Mouse (Mus musculus) midbrain, embryonic 12.5 days (tissue): ENCODE measurements around the gene Vav1. TPM values are rescaled to one million over a fixed set of nuclear protein-coding genes. Genes with fewer than 3 reads are reported as not detected.
A peak's percentile ranks its signal among the peaks of the same experiment; 100 is the strongest.

Experiments used
- ATAC-seq: fragments of 200-750 bp; cut with Nextera tagmentation; 2 replicates; pipeline ENCODE4 v1.8.0; 2017; ENCODE audit warnings: low read depth, moderate TSS enrichment, moderate library complexity; ENCODE audit not compliant: low FRiP score
- H3K27ac ChIP-seq: fragments of 300-500 bp; sonication (generic); replicated peaks from 2 replicates; pipeline ENCODE4 v1.5.1; 2016; ENCODE audit warnings: mild to moderate bottlenecking
- H3K27me3 ChIP-seq: fragments of 300-500 bp; sonication (generic); 2 replicates; pipeline ENCODE4 v1.6.1; 2016; ENCODE audit warnings: mild to moderate bottlenecking
- H3K36me3 ChIP-seq: fragments of 300-500 bp; sonication (generic); 2 replicates; pipeline ENCODE4 v1.6.1; 2016
- H3K4me1 ChIP-seq: fragments of 300-500 bp; sonication (generic); 2 replicates; pipeline ENCODE4 v1.6.1; 2016
- H3K4me2 ChIP-seq: fragments of 300-500 bp; sonication (generic); replicated peaks from 2 replicates; pipeline ENCODE4 v1.6.1; 2016; ENCODE audit warnings: mild to moderate bottlenecking, moderate library complexity
- H3K4me3 ChIP-seq: fragments of 300-500 bp; sonication (generic); 2 replicates; pipeline ENCODE4 v1.5.1; 2016; ENCODE audit warnings: mild to moderate bottlenecking
- H3K9ac ChIP-seq: fragments of 300-500 bp; sonication (generic); replicated peaks from 2 replicates; pipeline ENCODE4 v1.6.1; 2016; ENCODE audit warnings: mild to moderate bottlenecking, moderate library complexity
- H3K9me3 ChIP-seq: fragments of 300-500 bp; sonication (generic); 2 replicates; pipeline ENCODE4 v1.6.1; 2016; ENCODE audit warnings: mild to moderate bottlenecking
- WGBS: fragments of 180-500 bp; shearing (Covaris S2); methylation state at CpG from one replicate; pipeline ENCODE4 v1.1.7; 2016; 5-methylcytosine and 5-hydroxymethylcytosine counted together
- polyA plus RNA-seq: library from polyadenylated mRNA; unstranded; fragments of >200 nt; fragmentation: Nextera tagmentation; extraction: Ambion mirVana; gene quantifications from 2 replicates; pipeline ENCODE4 v1.2.1, GENCODE M21; 2016

Gene Vav1
- 2.0 and 2.1 TPM in 2 replicates for polyA plus RNA-seq

DNA sequence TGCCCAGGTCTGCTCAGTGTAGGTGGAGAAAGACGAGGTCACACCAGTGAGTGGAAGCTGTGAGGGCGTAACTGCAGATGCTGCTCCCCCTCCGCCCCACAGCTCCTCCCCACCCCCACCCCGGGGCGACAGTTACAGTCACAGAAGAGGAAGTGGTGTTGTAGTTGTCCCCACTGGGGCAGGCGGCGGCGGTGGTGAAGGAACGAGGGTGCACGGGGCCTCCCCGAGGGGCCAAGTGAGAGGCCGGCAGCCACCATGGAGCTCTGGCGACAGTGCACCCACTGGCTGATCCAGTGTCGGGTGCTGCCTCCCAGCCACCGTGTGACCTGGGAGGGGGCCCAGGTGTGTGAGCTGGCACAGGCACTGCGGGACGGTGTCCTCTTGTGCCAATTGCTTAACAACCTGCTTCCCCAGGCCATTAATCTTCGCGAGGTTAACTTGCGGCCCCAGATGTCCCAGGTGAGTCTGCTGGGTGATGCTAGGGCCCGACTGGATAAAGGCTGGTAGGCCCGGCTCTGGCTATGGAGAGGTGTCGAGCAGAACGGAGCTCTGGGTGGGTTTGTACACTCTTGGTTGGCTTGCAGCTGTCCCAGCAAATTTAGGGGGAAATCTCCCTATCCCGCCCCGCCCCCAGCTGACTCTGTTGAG, at the start of gene Vav1:
Gene Vav1 (plus strand): TSS at position 158 of the 648 bp plus-strand sequence.
- no peak within 1 kb of the TSS for H3K27ac ChIP-seq
- H3K4me2 ChIP-seq, result no peak within 1 kb of the TSS
- no peaks in the 10 kb centered on the region for H3K36me3 ChIP-seq
- no peak within 1 kb of the TSS for H3K9ac ChIP-seq
- no peak for ATAC-seq
- 74% methylated on average over 25 of the region's 26 CpGs for WGBS
- no peaks in the 10 kb centered on the region for H3K9me3 ChIP-seq
- H3K4me3 ChIP-seq, result no peak within 1 kb of the TSS
- H3K4me1 ChIP-seq, result peaks cover 19% of the 10 kb centered on the region
- peaks cover 33% of the 10 kb centered on the region for H3K27me3 ChIP-seq

DNA sequence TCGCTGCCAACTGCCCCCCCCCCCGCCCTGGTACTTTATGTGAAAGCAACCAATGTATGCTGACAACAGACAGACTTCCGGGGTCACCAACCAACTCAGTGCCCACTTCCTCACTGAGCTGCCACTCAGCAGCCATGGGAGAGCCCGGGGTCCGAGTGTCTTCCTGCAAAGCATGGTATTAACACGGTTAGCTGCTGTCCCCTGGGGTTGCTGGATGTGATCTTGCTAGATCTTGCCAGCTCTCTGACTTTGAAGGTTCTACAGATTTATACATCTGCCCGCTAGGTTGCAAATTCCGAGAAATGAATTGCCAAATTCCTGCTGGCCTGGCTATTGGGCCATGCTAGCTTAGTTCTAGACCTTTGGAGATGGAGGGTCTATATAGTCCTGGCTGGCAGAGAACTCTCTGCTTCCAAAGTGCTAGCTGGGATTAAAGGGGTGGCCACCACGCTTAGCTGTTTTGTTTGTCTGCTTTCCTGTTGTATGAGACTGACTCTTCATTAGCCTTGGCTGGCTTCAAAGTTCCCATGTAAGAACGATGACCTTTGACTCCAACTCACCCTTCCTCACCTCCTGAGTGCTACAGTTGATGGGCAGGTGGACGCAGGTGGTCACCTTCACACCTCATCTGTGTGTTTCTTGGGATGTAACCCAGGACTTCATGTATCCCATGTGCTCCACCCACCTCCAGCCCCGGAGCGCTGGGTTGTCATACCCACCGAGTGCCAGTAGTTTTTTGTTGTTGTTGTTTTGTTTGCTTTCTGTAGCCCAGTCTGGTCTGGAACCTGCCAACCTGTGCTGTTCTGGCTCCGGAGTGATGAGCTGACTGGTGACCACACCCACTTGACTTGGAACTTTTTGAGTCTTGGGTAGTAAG, 48.8 kb upstream of the Vav1 start:
- 83% methylated on average over 15 of the region's 15 CpGs for WGBS

DNA sequence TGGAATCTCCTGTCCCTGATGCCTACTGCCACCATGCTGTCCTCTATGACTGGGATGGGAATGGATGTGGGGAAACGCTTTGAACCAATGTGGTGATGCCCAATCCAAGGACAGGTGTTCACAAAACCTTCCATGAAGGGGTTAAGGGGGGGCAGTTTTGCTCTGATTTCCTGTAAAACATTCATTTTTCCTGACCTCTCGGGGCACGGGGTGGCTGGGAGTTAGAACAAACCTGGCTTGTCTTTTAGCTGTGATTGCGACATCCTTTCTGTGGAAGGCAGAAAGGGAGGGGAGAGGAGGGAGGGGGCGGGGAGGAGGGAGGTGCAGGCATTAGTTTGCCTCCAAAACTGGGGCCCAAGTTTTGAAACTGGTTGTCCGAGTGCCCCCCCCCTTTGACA, 48.2 kb upstream of the Vav1 start:
- Histone ChIP-seq H3K4me3 (no peak overlapping the region), H3K27me3 (no peaks in the 10 kb centered on the region), H3K4me2 (no peak overlapping the region), H3K4me1 (no peaks in the 10 kb centered on the region), H3K36me3 (peaks cover 10% of the 10 kb centered on the region), H3K9me3 (no peaks in the 10 kb centered on the region), H3K9ac (no peak overlapping the region), H3K27ac (no peak overlapping the region)
- ATAC-seq, result no peak
- 61% methylated on average over 6 of the region's 6 CpGs for WGBS

More for the DNA sequence above, 48.8 kb upstream of the Vav1 start:
- Histone ChIP-seq H3K27me3 (no peaks in the 10 kb centered on the region), H3K27ac (no peak overlapping the region), H3K36me3 (0 out of 2 replicates have a peak, but pooled peaks cover 6% of the 10 kb centered on the region), H3K9ac (no peak overlapping the region), H3K9me3 (no peaks in the 10 kb centered on the region), H3K4me3 (no peak overlapping the region), H3K4me1 (no peaks in the 10 kb centered on the region), H3K4me2 (no peak overlapping the region)
- no peak for ATAC-seq

DNA sequence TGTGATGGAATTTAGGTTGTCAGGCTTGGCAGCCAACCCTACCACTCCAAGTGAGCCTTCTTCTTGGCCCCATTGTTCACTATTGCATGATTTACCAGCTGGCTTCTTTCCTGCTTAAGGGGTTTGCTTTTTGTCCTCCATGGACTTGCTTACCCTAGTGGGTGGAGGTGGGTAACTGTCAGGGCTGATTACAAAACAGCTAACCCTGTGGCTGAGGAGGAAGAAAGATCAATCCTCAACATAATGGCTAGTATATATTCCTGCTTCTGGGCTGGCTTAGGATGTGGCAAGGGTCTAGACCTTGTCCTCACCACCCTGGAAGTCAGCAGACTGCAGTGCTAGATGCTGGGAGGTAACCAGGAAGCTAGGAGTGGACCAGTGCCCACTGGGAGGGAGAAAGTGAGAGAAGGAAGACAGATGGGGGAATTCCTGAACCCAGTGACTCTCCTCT, 47.6 kb upstream of the Vav1 start:
- H3K4me1 ChIP-seq, result no peaks in the 10 kb centered on the region
- H3K27ac ChIP-seq, result no peak overlapping the region
- H3K4me2 ChIP-seq, result no peak overlapping the region
- H3K36me3 ChIP-seq, result peaks cover 16% of the 10 kb centered on the region
- H3K9ac ChIP-seq, result no peak overlapping the region
- no peak for ATAC-seq
- H3K4me3 ChIP-seq, result no peak overlapping the region
- no peaks in the 10 kb centered on the region for H3K27me3 ChIP-seq
- no peaks in the 10 kb centered on the region for H3K9me3 ChIP-seq

DNA sequence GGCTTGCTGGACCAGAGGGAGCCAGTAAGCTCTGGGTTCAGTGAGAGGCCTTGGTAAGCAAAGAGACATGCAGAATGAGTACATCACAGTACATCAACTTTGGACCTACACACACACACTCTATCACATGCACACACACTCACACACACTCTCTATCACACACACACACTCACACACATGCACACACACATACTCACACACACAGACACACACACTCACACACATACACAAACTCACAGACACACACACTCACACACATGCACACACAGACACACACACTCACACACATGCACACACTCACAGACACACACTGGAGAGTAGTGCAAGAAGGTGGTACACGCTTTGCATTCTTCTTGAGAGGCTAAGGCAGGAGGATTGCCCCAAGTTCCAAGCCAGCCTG, 46.7 kb upstream of the Vav1 start:
- no peaks in the 10 kb centered on the region for H3K9me3 ChIP-seq
- WGBS, result 80% methylated on average over 1 of the region's 1 CpGs
- no peak overlapping the region for H3K4me3 ChIP-seq
- peaks cover 24% of the 10 kb centered on the region for H3K36me3 ChIP-seq
- ATAC-seq, result no peak
- H3K4me2 ChIP-seq, result no peak overlapping the region
- H3K9ac ChIP-seq, result no peak overlapping the region
- no peaks in the 10 kb centered on the region for H3K27me3 ChIP-seq
- no peaks in the 10 kb centered on the region for H3K4me1 ChIP-seq
- H3K27ac ChIP-seq, result no peak overlapping the region

- Histone ChIP-seq H3K27ac (no peak overlapping the region), H3K4me1 (no peaks in the 10 kb centered on the region), H3K36me3 (peaks cover 33% of the 10 kb centered on the region), H3K4me3 (no peak overlapping the region), H3K9ac (no peak overlapping the region), H3K9me3 (no peaks in the 10 kb centered on the region), H3K4me2 (no peak overlapping the region), H3K27me3 (no peaks in the 10 kb centered on the region)
- no peak for ATAC-seq
- 51% methylated on average over 7 of the region's 7 CpGs for WGBS
Observed at GRCm38 (mm10) chr17:57233038-57233437, 45.9 kb upstream of the Vav1 start.

GRCm38 (mm10) chr17:57234254-57234928, 44.5 kb upstream of the Vav1 start:
- ATAC-seq, result no peak

DNA sequence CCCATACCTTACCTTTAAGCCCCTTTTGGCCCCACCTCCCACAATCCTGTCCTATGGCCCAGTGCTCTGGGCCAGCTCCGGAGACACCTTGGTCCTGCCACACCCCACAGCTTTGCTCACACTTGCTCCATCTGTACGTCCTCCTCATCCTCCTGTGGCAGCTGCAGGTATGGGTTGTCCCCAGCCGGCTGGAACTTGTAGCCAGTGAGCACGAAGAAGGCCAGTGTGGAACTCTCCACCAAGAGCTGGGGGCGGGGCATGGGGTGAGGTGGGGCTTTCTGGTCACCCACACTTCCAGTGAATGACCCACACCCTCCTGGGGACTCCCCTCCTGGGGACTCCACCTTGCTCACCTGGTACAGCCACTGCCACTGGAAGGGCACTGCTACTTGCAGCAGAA, 43.1 kb upstream of the Vav1 start:
- WGBS, result 94% methylated on average over 5 of the region's 5 CpGs
- Histone ChIP-seq H3K4me1 (no peaks in the 10 kb centered on the region), H3K36me3 (peaks cover 34% of the 10 kb centered on the region), H3K9ac (no peak overlapping the region), H3K9me3 (no peaks in the 10 kb centered on the region), H3K27me3 (no peaks in the 10 kb centered on the region), H3K27ac (no peak overlapping the region), H3K4me3 (no peak overlapping the region), H3K4me2 (no peak overlapping the region)
- peak; percentile 20; the same call in 1 of the 2 replicates for ATAC-seq

More at GRCm38 (mm10) chr17:57234254-57234928, 44.5 kb upstream of the Vav1 start:
- H3K36me3 ChIP-seq, result peaks cover 34% of the 10 kb centered on the region
- H3K27me3 ChIP-seq, result no peaks in the 10 kb centered on the region
- no peak overlapping the region for H3K27ac ChIP-seq
- H3K9me3 ChIP-seq, result no peaks in the 10 kb centered on the region
- H3K4me1 ChIP-seq, result no peaks in the 10 kb centered on the region
- H3K9ac ChIP-seq, result no peak overlapping the region
- H3K4me2 ChIP-seq, result no peak overlapping the region
- WGBS, result 85% methylated on average over 12 of the region's 12 CpGs
- no peak overlapping the region for H3K4me3 ChIP-seq

GRCm38 (mm10) chr17:57237181-57237580, 41.7 kb upstream of the Vav1 start:
- Histone ChIP-seq H3K9ac (no peak overlapping the region), H3K4me2 (no peak overlapping the region), H3K36me3 (peaks cover 43% of the 10 kb centered on the region), H3K9me3 (no peaks in the 10 kb centered on the region), H3K27ac (no peak overlapping the region), H3K27me3 (no peaks in the 10 kb centered on the region), H3K4me1 (no peaks in the 10 kb centered on the region), H3K4me3 (no peak overlapping the region)
- ATAC-seq, result no peak
- WGBS, result 90% methylated on average over 9 of the region's 9 CpGs

DNA sequence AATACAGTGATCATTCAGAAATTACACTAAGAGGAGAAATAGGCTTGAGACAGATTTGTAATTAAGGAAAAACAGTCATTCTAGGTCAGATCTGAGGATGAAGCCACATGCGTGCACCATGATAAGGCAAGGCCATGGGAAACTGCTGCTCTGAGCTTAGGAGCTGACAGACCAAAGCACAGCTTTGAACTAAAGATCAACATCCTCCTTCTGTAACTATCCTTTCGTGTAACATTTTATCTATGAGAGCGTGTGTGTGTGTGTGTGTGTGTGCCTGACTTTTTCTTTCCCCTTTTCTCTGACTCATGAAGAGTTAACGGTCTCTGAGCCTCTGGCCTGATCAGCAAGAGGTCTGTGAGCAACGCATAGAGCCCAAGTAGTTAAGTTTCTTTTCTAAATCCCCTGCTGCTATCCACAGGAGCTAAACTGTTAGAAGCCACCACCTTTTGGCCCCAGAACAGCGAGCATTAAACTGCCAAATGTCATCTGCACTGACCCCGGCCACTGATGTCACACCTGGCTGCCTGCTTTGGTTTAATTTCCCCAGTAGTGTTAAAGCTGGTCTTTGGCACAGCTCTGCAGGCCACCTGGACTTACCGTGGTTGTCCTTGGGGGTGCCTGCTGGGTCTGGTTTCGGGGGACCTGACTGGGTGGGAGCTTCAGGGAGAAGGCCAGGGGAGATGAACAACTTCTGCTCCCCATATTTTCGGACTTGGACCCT, 35.1 kb upstream of the Vav1 start:
- Histone ChIP-seq H3K9me3 (no peaks in the 10 kb centered on the region), H3K4me3 (no peak overlapping the region), H3K4me2 (no peak overlapping the region), H3K36me3 (peaks cover 27% of the 10 kb centered on the region), H3K27me3 (no peaks in the 10 kb centered on the region), H3K27ac (no peak overlapping the region), H3K9ac (no peak overlapping the region), H3K4me1 (peaks cover 15% of the 10 kb centered on the region)
- ATAC-seq, result no peak
- WGBS, result 72% methylated on average over 10 of the region's 10 CpGs

DNA sequence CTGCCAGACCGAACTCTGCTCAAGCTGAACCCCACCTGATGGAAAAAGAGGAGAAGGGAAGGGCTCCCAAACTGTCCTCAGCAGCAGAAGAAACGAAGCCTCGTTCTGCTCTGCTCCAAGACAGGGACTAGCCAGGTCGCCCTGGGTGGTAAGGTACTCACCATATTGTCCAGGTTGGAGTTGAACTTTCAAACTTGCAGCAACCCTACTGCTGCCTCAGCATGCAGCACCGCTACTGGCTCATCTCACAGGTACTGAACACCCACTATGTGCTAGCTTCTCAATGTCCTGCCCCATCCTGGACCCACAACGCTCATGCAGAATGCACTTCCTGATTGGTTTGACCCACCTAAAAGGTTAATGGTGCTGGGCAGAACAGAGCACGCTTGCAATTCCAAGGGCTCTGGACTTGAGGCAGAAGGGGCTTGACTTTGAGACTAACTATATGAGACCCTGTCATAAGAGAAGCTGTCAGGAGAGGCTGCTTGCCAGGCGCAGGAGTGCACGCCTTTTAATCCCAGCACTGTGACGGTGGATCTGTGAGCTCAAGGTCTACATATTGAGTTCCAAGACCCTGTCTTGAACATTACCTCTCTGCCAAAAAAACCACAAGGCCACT, 33.5 kb upstream of the Vav1 start:
- ATAC-seq, result no peak
- Histone ChIP-seq H3K36me3 (peaks cover 27% of the 10 kb centered on the region), H3K9ac (no peak overlapping the region), H3K4me1 (peaks cover 25% of the 10 kb centered on the region), H3K4me3 (no peak overlapping the region), H3K4me2 (no peak overlapping the region), H3K27ac (no peak overlapping the region), H3K27me3 (no peaks in the 10 kb centered on the region), H3K9me3 (no peaks in the 10 kb centered on the region)
- 91% methylated on average over 10 of the region's 10 CpGs for WGBS
